Mouse (Mus musculus) thymus, adult 2 months (tissue): Measurements from ENCODE around the gene Ctsw. TPM values are rescaled to one million over a fixed set of nuclear protein-coding genes. Genes with fewer than 3 reads are reported as not detected.

Experiments
- DNase-seq: peaks from one replicate; pipeline ENCODE4 v3.0.0; 2021
- H3K27ac ChIP-seq: fragments of 200-500 bp; 2 replicates; pipeline ENCODE4 v1.5.1; 2012; ENCODE audit warnings: low read length, control low read depth; ENCODE audit not compliant: control insufficient read depth, insufficient read depth
- H3K27me3 ChIP-seq: fragments of 200-500 bp; 2 replicates; pipeline ENCODE4 v1.6.1; 2012; ENCODE audit warnings: mild to moderate bottlenecking, low read length, moderate library complexity, mixed read lengths; ENCODE audit not compliant: control insufficient read depth, insufficient read depth
- H3K36me3 ChIP-seq: fragments of 200-500 bp; 2 replicates; pipeline ENCODE4 v1.6.1; 2012; ENCODE audit warnings: mild to moderate bottlenecking, low read length, moderate library complexity; ENCODE audit not compliant: control insufficient read depth, insufficient read depth
- H3K4me1 ChIP-seq: fragments of 200-500 bp; replicated peaks from 2 replicates; pipeline ENCODE4 v1.6.1; 2012; ENCODE audit warnings: low read length; ENCODE audit not compliant: control insufficient read depth, insufficient read depth
- H3K4me3 ChIP-seq: fragments of 200-500 bp; 2 replicates; pipeline ENCODE4 v1.5.1; 2012; ENCODE audit warnings: mild to moderate bottlenecking, low read length, control low read depth, moderate library complexity; ENCODE audit not compliant: control insufficient read depth, insufficient read depth
- CTCF ChIP-seq: fragments of 200-500 bp; IDR thresholded peaks from 2 replicates; pipeline ENCODE4 v1.5.1; 2012; ENCODE audit warnings: mild to moderate bottlenecking, control low read depth, low read length, moderate library complexity, borderline replicate concordance; ENCODE audit not compliant: control insufficient read depth, poor library complexity, insufficient read depth; ENCODE audit errors: extremely low read depth
- POLR2A ChIP-seq: fragments of 200-500 bp; IDR thresholded peaks from 2 replicates; pipeline ENCODE4 v1.6.1; 2012; ENCODE audit warnings: mild to moderate bottlenecking, low read length, control low read depth, moderate library complexity; ENCODE audit not compliant: control insufficient read depth, poor library complexity, insufficient read depth; ENCODE audit errors: extremely low read depth
- WGBS: fragments of 180-500 bp; shearing (Covaris S2); methylation state at CpG from one replicate; pipeline ENCODE4 v1.1.7; 2018; 5-methylcytosine and 5-hydroxymethylcytosine counted together
- polyA plus RNA-seq: library from polyadenylated mRNA; depleted of rRNA; stranded (reverse); fragments of >200 nt; gene quantifications from 2 replicates; pipeline ENCODE4 v1.2.3, GENCODE M21; 2012; rRNA removed

Ctsw gene
- polyA plus RNA-seq, 1 experiment, result 54.3 TPM

DNA sequence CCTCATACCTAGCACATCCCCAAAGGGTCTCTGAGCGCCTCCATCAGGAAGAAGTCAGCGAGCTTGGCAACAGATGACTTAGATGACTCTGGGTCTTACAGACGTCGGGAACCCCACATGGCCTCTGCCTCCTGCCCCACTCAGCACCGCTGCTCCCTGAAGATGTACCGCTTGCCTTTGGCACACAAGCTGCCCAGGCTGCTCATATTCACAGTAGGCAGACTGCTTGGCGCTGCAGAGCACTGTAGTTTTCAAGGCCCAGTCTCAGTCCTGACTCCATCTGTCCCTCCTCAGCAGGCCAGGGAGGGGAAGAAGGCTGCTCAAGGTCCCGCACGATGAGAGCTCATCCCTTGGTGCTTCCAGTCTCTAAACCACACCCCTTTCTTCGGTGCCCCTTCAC, 46.0 kb downstream of the Ctsw start:
- H3K27me3 ChIP-seq, result no peaks in the 10 kb centered on the region
- peaks cover 18% of the 10 kb centered on the region; the same call in 1 of the 2 replicates for H3K36me3 ChIP-seq
- H3K4me3 ChIP-seq, result no peak overlapping the region
- no peak overlapping the region for H3K27ac ChIP-seq
- H3K4me1 ChIP-seq, result peaks cover 32% of the 10 kb centered on the region
- no peak for DNase-seq
- WGBS, result 91% methylated on average over 10 of the region's 10 CpGs
- TF ChIP-seq POLR2A, result no peak
- no peak for TF ChIP-seq CTCF

DNA sequence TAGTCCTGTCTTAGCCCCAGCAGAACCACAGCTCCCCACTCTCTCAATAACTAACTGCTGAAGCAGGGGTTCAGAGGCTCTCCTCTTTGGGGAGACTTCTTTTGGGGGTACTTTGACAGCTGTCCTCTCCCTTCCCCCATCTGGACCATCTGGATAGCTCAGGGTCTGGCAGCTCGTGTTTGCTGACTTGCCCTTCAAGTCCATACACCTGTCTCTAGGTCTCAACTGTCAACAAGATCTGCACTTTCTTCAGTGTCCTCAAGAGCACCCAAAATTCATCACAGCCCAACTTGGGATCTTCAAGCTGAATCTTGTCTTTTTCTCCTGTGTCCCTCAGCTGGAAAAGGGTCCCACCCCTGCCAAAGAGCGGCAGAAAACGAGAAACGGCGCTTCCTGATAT, 46.5 kb downstream of the Ctsw start:
- no peak overlapping the region for H3K27ac ChIP-seq

DNA sequence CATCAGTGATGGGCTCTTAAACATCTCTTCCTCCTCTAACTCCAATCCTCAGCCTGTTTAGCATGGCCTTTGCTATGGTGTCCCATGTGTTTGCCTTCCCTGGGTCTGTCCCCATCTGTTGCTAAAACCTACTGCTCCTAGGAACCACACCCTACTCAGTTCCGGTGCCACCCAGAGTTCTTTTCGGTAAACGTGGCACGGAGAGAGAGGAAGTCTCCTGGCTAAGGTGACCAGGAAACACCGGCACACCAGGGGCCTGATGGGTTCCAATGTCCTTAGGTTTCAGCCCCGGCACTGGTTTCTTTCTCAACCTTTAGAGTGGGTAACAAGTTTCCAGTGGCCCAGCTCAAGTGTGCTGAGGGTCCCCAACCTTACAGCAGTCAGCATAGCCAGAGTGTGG, 47.7 kb downstream of the Ctsw start:
- TF ChIP-seq CTCF (no peak), POLR2A (no peak)
- no peak overlapping the region for H3K27ac ChIP-seq
- H3K27me3 ChIP-seq, result no peaks in the 10 kb centered on the region
- H3K36me3 ChIP-seq, result peaks cover 11% of the 10 kb centered on the region; the same call in 1 of the 2 replicates
- H3K4me3 ChIP-seq, result no peak overlapping the region
- no peak for DNase-seq
- peaks cover 18% of the 10 kb centered on the region for H3K4me1 ChIP-seq
- 95% methylated on average over 6 of the region's 6 CpGs for WGBS

More for the DNA sequence above, 46.5 kb downstream of the Ctsw start:
- TF ChIP-seq POLR2A (no peak), CTCF (no peak)
- DNase-seq, result no peak
- H3K4me3 ChIP-seq, result no peak overlapping the region
- H3K4me1 ChIP-seq, result peaks cover 29% of the 10 kb centered on the region
- H3K36me3 ChIP-seq, result peaks cover 15% of the 10 kb centered on the region; the same call in 1 of the 2 replicates
- 82% methylated on average over 5 of the region's 5 CpGs for WGBS
- no peaks in the 10 kb centered on the region for H3K27me3 ChIP-seq

DNA sequence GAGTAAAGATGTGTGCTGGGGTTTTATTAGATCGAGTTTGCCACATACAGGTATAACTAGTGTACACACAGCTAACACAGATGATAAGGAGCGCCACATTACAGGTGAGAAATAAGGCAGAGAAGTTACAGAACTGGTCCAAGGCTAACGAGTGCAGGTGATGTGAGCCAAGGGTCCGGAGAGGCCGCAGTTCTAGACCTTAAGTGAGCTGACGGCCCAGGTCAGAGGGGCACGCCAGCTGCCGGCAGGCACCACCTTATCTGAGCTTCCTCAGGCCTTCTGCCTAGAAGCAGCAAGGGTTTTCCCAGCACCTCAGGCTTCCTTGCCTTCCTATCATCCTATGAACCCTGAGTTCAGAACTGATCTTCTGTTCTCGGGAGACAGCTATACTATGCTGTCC, 48.7 kb downstream of the Ctsw start:
- Histone ChIP-seq H3K4me3 (no peak overlapping the region), H3K27me3 (no peaks in the 10 kb centered on the region), H3K36me3 (peaks cover 11% of the 10 kb centered on the region; the same call in 1 of the 2 replicates), H3K27ac (no peak overlapping the region), H3K4me1 (peaks cover 18% of the 10 kb centered on the region)
- DNase-seq, result no peak
- TF ChIP-seq POLR2A, result no peak
- TF ChIP-seq CTCF, result no peak
- 96% methylated on average over 9 of the region's 9 CpGs for WGBS

DNA sequence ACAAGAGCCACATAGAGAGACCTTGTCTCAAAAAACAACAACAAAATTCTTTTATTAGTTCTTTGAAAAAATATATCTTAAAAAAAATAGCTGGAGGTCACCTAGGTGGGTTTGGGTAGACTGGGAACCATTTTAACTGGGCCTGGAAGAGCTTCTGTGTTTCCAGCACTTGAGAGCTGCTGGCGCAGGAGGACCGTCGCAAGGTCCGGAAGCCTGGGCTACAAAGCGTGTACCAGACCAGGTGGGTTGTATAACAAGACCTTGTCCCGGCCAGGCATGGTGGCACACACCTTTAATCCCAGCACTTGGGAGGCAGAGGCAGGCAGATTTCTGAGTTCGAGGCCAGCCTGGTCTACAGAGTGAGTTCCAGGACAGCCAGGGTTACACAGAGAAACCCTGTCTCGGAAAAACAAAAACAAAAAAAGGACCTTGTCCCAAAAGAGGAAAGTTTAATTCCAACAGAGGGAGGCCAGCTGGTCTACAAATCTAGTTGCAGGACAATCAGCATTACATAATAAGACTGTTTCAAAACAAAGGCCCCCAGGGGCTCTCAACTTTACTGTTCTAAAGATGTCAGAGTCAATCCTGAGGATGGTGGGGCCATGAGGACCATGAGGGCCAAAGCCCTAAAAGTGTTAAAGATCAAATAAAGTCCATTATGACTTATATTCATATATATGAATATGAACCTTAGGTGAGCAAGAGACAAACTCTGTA, 49.4 kb downstream of the Ctsw start:
- no peak for DNase-seq
- no peak overlapping the region for H3K4me3 ChIP-seq
- WGBS, result 96% methylated on average over 8 of the region's 8 CpGs
- no peak overlapping the region for H3K27ac ChIP-seq
- H3K27me3 ChIP-seq, result no peaks in the 10 kb centered on the region
- no peak for TF ChIP-seq CTCF
- no peak for TF ChIP-seq POLR2A
- H3K36me3 ChIP-seq, result peaks cover 11% of the 10 kb centered on the region; the same call in 1 of the 2 replicates
- peaks cover 19% of the 10 kb centered on the region for H3K4me1 ChIP-seq

Other genes with a start within 250 kb of the Ctsw start
- 58.9 and 64.9 TPM in 2 replicates for gene Pacs1, start 195.4 kb downstream of the Ctsw start, polyA plus RNA-seq
- gene Sf3b2, start 173.1 kb downstream of the Ctsw start, polyA plus RNA-seq, result 213 and 250 TPM in 2 replicates
- gene Gal3st3, start 170.2 kb downstream of the Ctsw start, polyA plus RNA-seq, result 4.8 and 6.3 TPM in 2 replicates
- not detected in 2 replicates for gene Catsper1, start 132.8 kb downstream of the Ctsw start, polyA plus RNA-seq
- 60.2 and 101 TPM in 2 replicates for gene Cst6, start 118.9 kb downstream of the Ctsw start, polyA plus RNA-seq
- 50.0 and 51.3 TPM in 2 replicates for gene Eif1ad, start 101.8 kb downstream of the Ctsw start, polyA plus RNA-seq
- 294 and 314 TPM in 2 replicates for gene Banf1, start 101.3 kb downstream of the Ctsw start, polyA plus RNA-seq
- gene Sart1, start 79.8 kb downstream of the Ctsw start, polyA plus RNA-seq, result 41.6 and 48.9 TPM in 2 replicates
- gene Tsga10ip, start 66.0 kb downstream of the Ctsw start, polyA plus RNA-seq, result 0.14 and 0.59 TPM in 2 replicates
- 112 and 133 TPM in 2 replicates for gene Drap1, start 43.5 kb downstream of the Ctsw start, polyA plus RNA-seq
- gene AI837181, start 43.4 kb downstream of the Ctsw start, polyA plus RNA-seq, result 145 and 149 TPM in 2 replicates
- gene Fosl1, start 21.0 kb downstream of the Ctsw start, polyA plus RNA-seq, result 0.16 TPM in 1 of 2 replicates, not detected in the other
- 8.1 and 8.2 TPM in 2 replicates for gene Ccdc85b, start 10.6 kb downstream of the Ctsw start, polyA plus RNA-seq
- 142 and 157 TPM in 2 replicates for gene Fibp, start 7.9 kb downstream of the Ctsw start, polyA plus RNA-seq
- gene Efemp2, start 5.4 kb upstream of the Ctsw start, polyA plus RNA-seq, result 17.3 and 21.6 TPM in 2 replicates
- 127 and 149 TPM in 2 replicates for gene Mus81, start 19.9 kb upstream of the Ctsw start, polyA plus RNA-seq
- gene Cfl1, start 21.9 kb upstream of the Ctsw start, polyA plus RNA-seq, result 1,557 and 1,580 TPM in 2 replicates
- 3.3 and 3.5 TPM in 2 replicates for gene 1700020D05Rik, start 35.3 kb upstream of the Ctsw start, polyA plus RNA-seq
- gene Snx32, start 42.0 kb upstream of the Ctsw start, polyA plus RNA-seq, result 20.0 and 22.6 TPM in 2 replicates
- 1.4 and 1.9 TPM in 2 replicates for gene Ovol1, start 92.1 kb upstream of the Ctsw start, polyA plus RNA-seq
- 35.0 and 38.9 TPM in 2 replicates for gene Ap5b1, start 99.5 kb upstream of the Ctsw start, polyA plus RNA-seq
- gene Rnaseh2c, start 133.4 kb upstream of the Ctsw start, polyA plus RNA-seq, result 87.0 and 96.5 TPM in 2 replicates
- gene Kat5, start 141.7 kb upstream of the Ctsw start, polyA plus RNA-seq, result 90.0 and 106 TPM in 2 replicates
- 112 and 142 TPM in 2 replicates for gene Rela, start 169.0 kb upstream of the Ctsw start, polyA plus RNA-seq
- 267 and 301 TPM in 2 replicates for gene Sipa1, start 195.2 kb upstream of the Ctsw start, polyA plus RNA-seq
- gene Map3k11, start 220.2 kb upstream of the Ctsw start, polyA plus RNA-seq, result 141 and 144 TPM in 2 replicates
- 421 and 455 TPM in 2 replicates for gene Pcnx3, start 220.4 kb upstream of the Ctsw start, polyA plus RNA-seq
- 0.97 and 1.0 TPM in 2 replicates for gene Kcnk7, start 235.9 kb upstream of the Ctsw start, polyA plus RNA-seq